Mouse (Mus musculus) small intestine, adult 2 months (tissue): ENCODE results near the gene Fam168b. TPM values are rescaled to one million over a fixed set of nuclear protein-coding genes. Genes with fewer than 3 reads are reported as not detected.

Experiments
- H3K27ac ChIP-seq: fragments of 200-500 bp; 2 replicates; pipeline ENCODE4 v1.5.1; 2012; ENCODE audit warnings: low read depth, low read length, control low read depth, inconsistent platforms; ENCODE audit not compliant: insufficient read depth
- H3K27me3 ChIP-seq: fragments of 200-500 bp; 2 replicates; pipeline ENCODE4 v1.6.1; 2012; ENCODE audit warnings: mild to moderate bottlenecking, moderate library complexity, low read length, inconsistent platforms; ENCODE audit not compliant: control insufficient read depth, insufficient read depth
- H3K36me3 ChIP-seq: fragments of 200-500 bp; 2 replicates; pipeline ENCODE4 v1.6.1; 2012; ENCODE audit warnings: mild to moderate bottlenecking, low read length, control low read depth, inconsistent platforms; ENCODE audit not compliant: control insufficient read depth, insufficient read depth
- H3K4me1 ChIP-seq: fragments of 200-500 bp; 2 replicates; pipeline ENCODE4 v1.6.1; 2012; ENCODE audit warnings: low read length, inconsistent platforms, mixed read lengths; ENCODE audit not compliant: control insufficient read depth, insufficient read depth, insufficient read length
- H3K4me3 ChIP-seq: fragments of 200-500 bp; 2 replicates; pipeline ENCODE4 v1.5.1; 2012; ENCODE audit warnings: low read depth, mild to moderate bottlenecking, control low read depth, inconsistent platforms, low read length, moderate library complexity
- CTCF ChIP-seq: fragments of 200-500 bp; IDR thresholded peaks from 2 replicates; pipeline ENCODE4 v1.5.1; 2012; ENCODE audit warnings: low read depth, mild to moderate bottlenecking, control low read depth, inconsistent platforms, low read length, moderate library complexity, mixed read lengths; ENCODE audit not compliant: insufficient replicate concordance, insufficient read length; ENCODE audit errors: extremely low read depth
- POLR2A ChIP-seq: fragments of 200-500 bp; IDR thresholded peaks from 2 replicates; pipeline ENCODE4 v1.6.1; 2012; ENCODE audit warnings: low read depth, mild to moderate bottlenecking, control low read depth, inconsistent platforms, low read length, moderate library complexity
- WGBS: fragments of 180-500 bp; shearing (Covaris S2); methylation state at CpG from one replicate; pipeline ENCODE4 v1.1.7; 2018; 5-methylcytosine and 5-hydroxymethylcytosine counted together
- polyA plus RNA-seq: library from polyadenylated mRNA; depleted of rRNA; stranded (reverse); fragments of >200 nt; gene quantifications from 2 replicates; pipeline ENCODE4 v1.2.3, GENCODE M21; 2012

Gene Fam168b
- polyA plus RNA-seq, 1 experiment = 296 TPM

DNA sequence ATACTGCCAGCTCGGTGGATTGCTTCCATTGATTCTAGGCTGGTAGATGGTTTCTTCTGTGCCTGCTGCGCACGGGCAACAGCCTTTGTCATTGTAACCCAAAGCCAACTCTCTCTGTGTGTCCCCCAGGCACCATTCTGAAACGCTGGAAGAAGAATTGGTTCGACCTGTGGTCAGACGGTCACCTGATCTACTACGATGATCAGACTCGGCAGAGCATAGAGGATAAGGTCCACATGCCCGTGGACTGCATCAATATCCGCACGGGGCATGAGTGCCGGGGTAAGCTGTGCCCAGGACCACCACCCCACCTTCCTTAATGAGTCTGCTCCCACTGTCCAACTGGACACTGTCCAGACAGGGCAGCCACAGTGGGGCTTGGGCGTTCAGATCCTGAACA is 20.0 kb upstream of the Fam168b start:
- H3K4me3 ChIP-seq = no peak overlapping the region
- H3K4me1 ChIP-seq = peaks cover 14% of the 10 kb centered on the region; the same call in 1 of the 2 replicates
- 95% methylated on average over 13 of the region's 13 CpGs for WGBS
- no peaks in the 10 kb centered on the region for H3K27me3 ChIP-seq
- H3K27ac ChIP-seq = no peak overlapping the region
- TF ChIP-seq POLR2A = no peak
- TF ChIP-seq CTCF = no peak
- peaks cover 55% of the 10 kb centered on the region for H3K36me3 ChIP-seq

DNA sequence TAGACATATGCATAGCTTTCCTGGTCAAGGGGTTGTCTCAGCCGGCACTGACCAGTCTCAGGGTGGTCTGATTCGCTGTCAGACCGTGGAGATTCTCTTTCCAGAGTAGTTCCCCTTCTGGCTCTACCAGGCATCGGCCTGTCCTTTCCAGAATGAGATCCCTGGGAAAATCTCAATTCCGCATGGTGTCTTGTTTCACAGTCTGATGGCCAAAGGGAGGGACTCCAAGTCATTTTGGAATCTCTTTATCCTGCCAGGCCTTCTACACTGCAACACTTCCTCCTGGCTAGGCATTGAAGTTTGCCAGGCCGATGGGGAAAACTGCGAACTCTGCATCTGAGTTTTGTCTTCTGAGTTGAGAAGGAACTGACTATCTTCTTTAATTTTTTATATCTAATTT is 17.3 kb upstream of the Fam168b start:
- H3K4me3 ChIP-seq = no peak overlapping the region
- TF ChIP-seq CTCF = no peak
- no peak for TF ChIP-seq POLR2A
- no peaks in the 10 kb centered on the region for H3K27me3 ChIP-seq
- H3K4me1 ChIP-seq = peaks cover 16% of the 10 kb centered on the region; the same call in 1 of the 2 replicates
- H3K27ac ChIP-seq = no peak overlapping the region
- peaks cover 40% of the 10 kb centered on the region for H3K36me3 ChIP-seq
- 86% methylated on average over 7 of the region's 7 CpGs for WGBS

DNA sequence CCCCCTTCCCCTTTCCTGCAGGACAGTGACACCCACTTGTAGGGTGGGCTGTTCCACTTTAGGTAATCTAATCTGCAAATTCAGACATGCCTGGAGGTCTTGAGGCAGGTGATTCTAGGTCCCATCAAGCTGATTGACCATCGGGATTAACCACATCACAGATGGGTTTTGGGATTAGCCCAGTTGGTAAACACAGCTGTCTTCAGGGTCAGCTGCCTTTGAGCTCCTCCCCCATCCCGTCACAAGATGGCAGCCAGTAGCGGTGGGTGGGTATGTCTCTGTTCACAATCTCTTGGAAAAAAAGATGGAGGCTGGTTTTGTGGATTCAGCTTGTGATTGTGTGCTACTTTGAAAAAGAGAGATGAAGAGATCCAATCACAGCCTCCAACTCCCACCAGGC is 16.9 kb upstream of the Fam168b start:
- Histone ChIP-seq H3K27ac (no peak overlapping the region), H3K4me1 (peaks cover 20% of the 10 kb centered on the region), H3K36me3 (peaks cover 36% of the 10 kb centered on the region), H3K27me3 (no peaks in the 10 kb centered on the region), H3K4me3 (no peak overlapping the region)
- 82% methylated on average over 3 of the region's 3 CpGs for WGBS
- TF ChIP-seq POLR2A = no peak
- no peak for TF ChIP-seq CTCF

GRCm38 (mm10) chr1:34858671-34859070 is 15.8 kb upstream of the Fam168b start:
- Histone ChIP-seq H3K27ac (peak overlapping the region; percentile 90), H3K27me3 (no peaks in the 10 kb centered on the region), H3K4me3 (peak overlapping the region; percentile 21), H3K36me3 (peaks cover 26% of the 10 kb centered on the region), H3K4me1 (peaks cover 20% of the 10 kb centered on the region)
- WGBS = 23% methylated on average over 5 of the region's 5 CpGs
- TF ChIP-seq POLR2A (no peak; the same call in 1 of the 2 replicates), CTCF (no peak)

- TF ChIP-seq CTCF (no peak), POLR2A (no peak)
- Histone ChIP-seq H3K27ac (no peak overlapping the region), H3K27me3 (no peaks in the 10 kb centered on the region), H3K36me3 (peaks cover 1% of the 10 kb centered on the region; the same call in 1 of the 2 replicates), H3K4me3 (no peak overlapping the region), H3K4me1 (peaks cover 25% of the 10 kb centered on the region)
- 63% methylated on average over 12 of the region's 12 CpGs for WGBS
Measured at GRCm38 (mm10) chr1:34855056-34855739, 12.3 kb upstream of the Fam168b start.

DNA sequence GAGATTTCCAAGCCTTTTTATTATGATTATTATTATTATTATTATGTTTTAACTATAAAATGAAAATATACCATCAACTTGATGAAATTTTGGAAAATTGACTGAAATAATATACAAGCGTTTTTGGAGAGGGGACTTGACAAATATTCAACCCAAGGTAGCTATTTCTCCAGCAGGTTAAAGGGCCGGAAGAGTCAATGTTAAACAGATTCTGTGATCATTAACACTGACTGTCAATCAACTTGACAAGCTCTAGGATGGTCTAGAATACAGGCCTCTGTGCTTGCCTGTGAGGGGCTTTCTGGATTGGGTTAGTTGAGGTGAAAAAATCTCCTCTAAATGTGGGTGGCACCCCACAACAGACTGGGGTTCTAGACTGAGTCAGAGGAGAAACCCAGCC is 10.9 kb upstream of the Fam168b start:
- TF ChIP-seq POLR2A (no peak), CTCF (no peak)
- peaks cover 19% of the 10 kb centered on the region for H3K4me1 ChIP-seq
- H3K27ac ChIP-seq = no peak overlapping the region
- 93% methylated on average over 2 of the region's 2 CpGs for WGBS
- H3K27me3 ChIP-seq = no peaks in the 10 kb centered on the region
- peaks cover 1% of the 10 kb centered on the region; the same call in 1 of the 2 replicates for H3K36me3 ChIP-seq
- no peak overlapping the region for H3K4me3 ChIP-seq

DNA sequence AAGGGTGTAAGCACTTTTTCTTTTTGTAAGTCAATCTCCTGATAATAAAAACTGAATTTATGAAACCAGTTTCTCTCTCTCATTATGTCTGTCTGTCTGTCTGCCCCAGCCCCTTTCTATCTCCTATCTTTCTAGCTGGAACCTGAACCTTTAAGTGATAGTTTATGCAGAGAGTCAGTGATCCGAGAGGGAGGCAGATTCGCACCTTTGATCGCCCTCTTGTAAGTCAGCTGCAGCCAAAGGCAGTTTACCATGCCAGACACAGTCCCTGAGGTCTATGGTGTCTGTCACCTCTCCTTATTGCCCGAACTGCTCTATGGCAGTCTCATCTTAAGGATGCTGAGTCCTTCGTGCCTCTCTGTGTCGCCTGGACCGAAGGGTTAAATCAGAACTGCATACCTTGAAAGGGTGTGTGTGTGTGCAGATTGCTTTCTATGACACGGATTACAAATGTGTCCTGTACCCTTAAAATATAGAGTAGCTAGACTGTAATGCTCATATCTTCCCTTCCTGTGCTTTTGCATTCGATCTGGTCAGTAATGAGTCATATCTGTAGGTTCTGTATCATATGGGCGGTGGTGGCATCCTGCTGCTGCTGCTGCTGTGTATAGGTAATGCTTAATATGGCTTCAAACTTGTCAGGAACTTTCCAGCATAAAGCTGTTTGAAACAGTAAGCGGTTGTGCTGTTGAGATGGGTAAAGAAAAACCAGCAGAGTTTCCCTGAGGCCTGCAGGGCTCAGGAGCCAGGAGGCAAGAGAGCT is 9.4 kb upstream of the Fam168b start:
- Histone ChIP-seq H3K27me3 (no peaks in the 10 kb centered on the region), H3K36me3 (peaks cover 1% of the 10 kb centered on the region; the same call in 1 of the 2 replicates), H3K4me1 (peaks cover 12% of the 10 kb centered on the region), H3K4me3 (peak overlapping the region; percentile 52), H3K27ac (peak overlapping the region; percentile 91)
- WGBS = 42% methylated on average over 11 of the region's 11 CpGs
- TF ChIP-seq POLR2A = no peak
- TF ChIP-seq CTCF = no peak
